Mouse (Mus musculus): ENCODE data around the gene Spata13.

Gene Spata13

DNA sequence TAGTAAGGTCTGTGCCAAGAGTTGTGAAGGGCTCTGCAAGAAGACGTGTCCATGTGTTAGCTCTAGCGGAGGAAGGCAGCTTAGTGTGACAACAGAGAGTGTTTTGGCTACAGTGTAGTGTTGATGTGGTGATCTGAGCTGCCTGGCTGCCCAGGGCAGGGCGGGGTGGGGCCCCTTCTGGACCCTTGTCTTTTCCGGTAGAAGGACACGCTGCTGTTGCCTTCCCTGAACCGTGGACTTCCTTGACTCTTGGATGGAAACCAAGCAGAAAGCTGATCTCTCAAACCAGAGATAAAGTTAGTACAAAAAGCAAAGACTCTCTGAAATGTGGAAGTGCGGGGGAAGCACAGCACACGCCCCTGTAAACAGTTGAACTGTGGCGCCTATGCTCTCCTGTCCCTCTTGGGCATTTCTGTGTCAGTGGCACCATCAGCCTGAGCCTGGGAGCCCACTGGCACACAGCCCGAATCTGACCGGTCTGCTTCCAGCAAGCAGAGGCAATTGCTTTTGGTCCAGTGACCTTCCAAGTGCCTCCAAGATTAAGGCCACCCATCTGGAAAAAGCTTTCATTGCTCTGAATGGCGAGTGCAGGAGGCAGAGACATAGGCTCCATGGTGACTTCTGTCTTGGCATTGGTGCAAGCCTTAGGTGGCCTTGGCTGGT, 48.7 kb downstream of the Spata13 start:
- no peak for DNase-seq (ENCODE audit: low spot score)

DNA sequence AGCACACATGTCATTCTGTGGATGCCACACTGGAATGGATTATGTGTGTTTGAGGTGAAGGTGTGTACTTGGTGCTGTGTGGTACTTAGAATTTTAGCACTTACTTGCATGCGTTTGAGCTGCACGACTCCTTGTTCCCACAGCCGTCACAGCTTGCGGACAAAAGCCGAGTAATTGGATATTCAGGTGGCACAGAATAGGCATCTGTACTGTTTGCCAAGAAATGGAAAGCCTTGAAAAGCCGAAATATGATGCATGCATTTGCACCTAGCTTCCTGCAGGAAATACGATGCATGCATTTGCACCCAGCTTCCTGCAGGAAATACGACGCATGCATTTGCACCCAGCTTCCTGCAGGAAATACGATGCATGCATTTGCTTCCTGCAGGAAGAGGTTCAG, 50.2 kb downstream of the Spata13 start:
- no peak for DNase-seq (ENCODE audit: low spot score)

DNA sequence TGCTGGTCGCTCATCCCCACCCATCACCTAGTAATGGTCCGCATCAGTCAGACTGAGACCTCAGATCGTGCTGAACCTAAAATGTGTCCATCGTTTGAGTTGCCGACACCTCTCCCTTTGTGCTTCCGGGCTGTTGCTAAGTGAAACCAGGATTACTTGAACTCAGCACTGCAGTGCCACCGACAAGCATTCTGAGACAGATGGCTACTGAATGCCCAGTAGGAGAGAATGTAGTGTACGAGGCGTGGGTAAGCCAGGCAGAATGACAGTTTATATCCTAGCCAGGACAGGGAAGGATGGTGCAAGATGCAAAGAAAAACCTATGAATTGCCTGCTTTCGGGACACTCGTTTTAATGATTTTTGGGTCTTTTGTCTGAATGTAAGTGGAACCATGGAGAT, 52.9 kb downstream of the Spata13 start:
- DNase-seq (ENCODE audit: low spot score): no peak

DNA sequence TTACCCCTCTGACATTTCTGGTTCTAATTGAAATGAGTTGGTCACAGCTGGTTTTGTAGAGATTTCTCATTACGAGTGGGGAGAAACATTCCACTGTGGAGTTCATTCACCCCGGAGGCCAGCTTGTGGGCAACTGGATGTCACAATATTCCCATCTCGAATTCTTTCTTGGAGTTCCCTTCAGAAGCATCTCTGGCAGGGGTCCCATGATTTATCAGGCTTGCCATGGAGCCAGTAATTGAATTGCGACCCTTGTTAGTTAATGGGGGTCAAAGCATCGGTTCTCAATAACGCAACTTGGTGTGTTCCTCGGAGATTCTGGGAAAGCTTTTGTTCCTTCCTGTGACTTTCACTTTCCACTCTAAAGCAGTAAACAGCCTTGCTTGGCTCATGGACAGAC, 53.4 kb downstream of the Spata13 start:
- DNase-seq (ENCODE audit: low spot score): no peak

DNA sequence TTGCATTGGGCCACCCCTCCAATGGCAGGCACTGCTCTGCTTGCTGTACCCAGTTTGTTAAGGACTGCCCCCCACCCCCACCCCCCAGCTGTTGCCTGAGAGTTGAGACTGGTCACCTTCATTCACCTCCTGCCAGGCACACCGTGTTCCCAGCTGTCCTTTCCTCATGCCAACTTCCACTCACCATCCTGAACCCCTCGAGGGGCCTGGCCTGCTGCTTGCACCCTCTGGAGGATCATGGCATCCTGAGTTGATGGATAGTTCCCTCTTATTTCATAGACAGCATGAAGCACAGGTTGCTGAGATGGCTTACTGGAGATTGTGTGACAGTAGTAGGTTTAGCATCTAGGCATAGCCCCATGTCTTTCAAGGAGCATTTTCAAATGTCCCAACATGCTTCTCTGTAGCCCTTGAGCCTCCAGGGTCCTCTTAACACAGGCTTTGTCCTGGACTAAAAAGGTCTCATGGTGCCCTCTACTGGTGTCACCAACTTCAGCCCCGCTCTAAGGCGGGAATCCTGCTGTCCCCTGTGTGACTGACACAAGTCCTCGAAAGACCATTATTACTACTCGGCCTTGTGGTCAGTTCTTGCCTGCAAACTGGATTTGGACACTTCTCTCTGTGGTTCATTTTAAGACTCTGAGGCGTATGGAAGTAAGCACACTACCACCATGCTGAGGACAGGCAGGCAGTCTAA, 54.9 kb downstream of the Spata13 start:
- no peak for DNase-seq (ENCODE audit: low spot score)

DNA sequence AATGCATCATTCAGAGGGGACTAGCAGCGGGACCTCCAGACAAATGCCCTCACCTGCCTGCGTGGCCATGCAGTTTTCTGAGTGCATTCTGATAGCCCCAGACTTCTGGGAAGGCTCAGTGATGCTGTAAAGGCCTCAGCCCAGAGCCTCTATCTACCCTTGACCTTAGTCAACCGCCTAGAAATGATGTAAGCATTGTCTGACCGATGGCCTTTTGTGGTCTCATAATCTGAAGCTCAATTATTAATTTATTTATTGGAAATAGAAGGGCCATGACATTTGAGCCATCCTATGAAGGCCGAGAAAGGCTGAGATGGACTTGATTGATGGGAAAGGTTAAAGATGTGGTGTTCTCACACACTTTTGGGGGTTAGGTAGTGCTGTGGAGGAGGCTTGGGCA, 56.0 kb downstream of the Spata13 start:
- DNase-seq (ENCODE audit: low spot score): no peak

DNA sequence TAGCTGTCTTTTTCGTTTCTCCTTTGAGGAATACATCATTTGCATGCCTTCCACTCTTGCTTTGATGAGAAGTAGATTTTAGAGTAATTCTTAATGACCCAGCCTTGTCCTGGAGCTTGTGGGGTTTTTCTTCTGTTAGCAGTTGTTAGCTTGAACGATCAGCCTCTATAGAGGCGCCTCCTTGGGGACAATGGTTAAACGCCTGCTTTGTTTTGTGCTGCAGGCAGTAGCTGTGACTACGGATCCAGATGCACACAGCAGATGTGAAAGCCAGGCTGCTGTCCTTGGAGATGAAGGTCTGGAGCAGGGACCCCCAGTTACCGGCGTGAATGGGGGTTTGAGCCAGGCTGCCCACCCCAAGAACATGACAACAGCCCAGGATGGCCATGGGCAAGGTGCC, 56.8 kb downstream of the Spata13 start:
- no peak for DNase-seq (ENCODE audit: low spot score)

DNA sequence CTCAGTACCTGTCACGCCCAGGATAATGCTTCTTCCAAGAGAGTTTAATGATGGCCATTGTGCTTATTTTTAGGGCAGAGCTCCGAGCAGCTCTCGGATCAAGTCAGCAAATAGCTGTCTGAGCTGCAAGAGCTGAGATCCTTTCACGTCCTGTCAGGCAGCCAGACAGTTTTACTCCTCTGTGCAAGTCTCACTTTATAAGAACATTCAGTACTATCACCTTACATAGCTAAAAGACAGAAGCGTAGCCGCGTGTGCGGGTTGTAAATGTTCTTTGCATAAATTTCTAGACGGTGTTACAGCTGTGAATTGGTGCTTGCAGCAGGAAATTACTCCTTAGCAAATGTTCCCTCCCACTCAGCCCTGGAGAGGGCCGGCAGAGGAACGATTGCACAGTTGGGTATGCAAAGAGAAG, 59.3 kb downstream of the Spata13 start:
- no peak for DNase-seq (ENCODE audit: low spot score)

DNA sequence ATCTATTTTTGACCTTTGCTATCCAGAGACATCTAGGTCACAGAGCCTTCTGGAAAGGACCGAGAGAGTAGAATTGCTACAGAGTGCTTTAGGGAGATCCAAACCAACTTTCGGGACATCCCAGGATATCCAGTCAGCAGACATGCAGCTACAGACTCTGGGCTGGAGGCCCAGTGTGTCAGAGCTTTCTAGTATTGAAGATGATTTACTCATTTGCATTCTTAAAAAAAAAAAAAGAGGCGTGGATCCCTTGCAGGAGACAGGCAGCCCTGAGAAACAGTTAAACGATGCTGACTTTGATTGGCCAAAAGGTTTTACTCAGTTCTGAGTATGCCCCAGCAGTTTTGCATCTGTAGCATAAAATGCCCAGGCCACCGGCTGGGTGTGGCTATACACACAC, 59.9 kb downstream of the Spata13 start:
- DNase-seq (ENCODE audit: low spot score): no peak

DNA sequence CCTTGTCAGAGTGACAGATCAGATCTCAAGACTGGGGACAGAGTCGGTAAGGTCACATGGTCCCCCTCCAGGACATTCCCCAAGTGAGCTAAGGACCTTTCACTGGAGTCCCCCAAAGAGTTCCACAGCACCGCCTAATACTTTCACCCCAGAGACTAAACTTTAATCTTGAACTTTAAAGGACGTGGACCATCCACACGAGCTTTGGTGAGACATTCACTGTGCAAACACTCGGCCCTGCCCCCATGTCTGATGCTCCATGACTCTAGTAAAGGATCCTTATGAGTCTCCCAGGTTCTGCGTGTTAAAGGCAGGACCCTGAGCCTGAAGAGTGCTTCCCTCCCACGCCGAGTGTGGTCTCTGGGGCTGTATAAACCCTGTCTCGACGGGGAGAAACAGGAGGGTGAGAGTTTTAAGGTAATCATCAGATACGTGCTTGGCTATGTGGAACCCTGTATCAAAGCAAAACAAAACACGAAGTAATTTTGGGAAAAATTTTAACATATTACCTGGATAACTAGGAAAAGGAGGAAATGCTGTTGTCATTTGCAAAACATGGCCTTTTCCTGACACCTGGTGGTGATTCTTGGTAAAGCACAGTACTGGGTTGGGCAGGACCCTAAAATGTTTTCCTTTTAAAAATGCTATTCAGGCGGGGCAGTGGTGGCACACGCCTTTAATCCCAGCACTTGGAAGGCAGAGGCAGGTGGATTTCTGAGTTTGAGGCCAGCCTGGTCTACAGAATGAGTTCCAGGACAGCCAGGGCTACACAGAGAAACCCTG, 60.6 kb downstream of the Spata13 start:
- no peak for DNase-seq (ENCODE audit: low spot score)

DNA sequence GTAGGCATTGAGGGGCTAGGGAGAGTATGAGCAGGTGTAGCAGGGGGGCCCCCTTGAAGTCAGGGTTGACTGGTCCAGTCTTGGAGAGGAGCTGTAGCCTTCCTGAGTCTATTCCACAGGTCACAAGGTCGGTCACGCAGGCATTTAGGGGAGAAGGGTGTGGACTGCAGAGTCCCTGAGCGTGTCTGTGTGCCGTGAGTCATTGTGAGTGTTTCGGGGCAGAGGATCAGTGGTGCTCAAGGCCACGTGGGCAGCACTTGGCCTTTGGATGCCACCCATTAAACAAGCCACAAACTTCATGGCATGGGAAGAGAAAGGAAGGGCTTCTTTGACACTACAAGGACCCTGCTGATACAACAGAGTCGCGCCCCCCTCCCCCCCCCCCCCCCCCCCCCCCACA, 63.5 kb downstream of the Spata13 start:
- no peak for DNase-seq (ENCODE audit: low spot score)

DNA sequence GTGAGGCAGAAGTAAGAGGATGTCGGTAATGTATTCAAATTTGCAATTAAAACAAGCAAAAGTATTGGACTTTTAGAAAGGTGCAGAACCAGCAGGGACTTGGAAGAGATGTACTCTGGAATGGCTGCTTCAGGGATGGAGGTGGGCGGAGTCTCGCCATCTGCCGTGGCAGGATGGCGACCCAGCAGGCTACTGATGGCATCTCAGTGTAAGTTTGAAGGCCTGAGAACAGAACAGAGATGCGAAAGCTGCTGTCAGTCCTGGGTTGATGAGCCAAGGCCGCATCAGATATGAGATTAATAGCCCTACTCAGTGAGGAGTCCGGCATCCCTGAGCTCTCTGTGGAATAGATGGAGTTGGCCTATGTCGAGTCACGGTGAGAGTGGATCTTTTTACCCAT, 65.2 kb downstream of the Spata13 start:
- no peak for DNase-seq (ENCODE audit: low spot score)

DNA sequence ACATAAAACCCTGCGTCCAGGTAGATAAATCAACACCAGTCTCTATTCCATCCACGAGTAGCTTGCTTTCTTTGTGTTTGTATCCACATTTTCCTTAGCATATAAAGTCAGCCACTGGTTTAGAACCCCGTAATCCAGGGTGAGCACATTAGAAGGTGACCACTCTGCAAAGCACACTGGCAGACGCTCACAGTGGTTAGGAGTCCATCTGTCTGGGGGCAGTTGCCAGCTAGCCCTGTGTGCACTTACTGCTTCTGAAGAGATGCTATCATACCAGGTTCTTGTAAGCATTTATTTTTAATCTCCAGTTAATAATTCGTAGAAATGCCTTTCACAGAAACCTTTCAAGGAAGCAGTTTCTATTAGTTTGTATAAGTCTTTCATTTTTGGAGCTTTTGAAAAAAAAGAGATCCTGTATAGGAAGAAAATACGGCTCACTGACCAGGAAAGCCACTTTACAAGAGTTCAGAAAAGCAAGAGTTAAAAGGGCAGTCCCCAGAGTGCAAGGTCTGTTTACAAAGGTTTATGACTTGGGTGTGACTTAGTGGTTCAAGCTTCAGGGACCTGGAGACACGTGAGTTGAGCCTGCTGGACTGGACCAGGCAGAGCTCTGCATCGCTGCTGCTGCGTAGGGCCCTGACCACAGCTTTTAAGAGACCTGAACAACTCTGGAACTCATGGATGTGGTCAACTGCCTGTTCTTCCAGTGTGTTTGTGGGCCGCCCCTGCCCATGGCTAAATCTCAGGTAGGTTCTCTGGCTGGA, 68.8 kb downstream of the Spata13 start:
- DNase-seq (ENCODE audit: low spot score): no peak

DNA sequence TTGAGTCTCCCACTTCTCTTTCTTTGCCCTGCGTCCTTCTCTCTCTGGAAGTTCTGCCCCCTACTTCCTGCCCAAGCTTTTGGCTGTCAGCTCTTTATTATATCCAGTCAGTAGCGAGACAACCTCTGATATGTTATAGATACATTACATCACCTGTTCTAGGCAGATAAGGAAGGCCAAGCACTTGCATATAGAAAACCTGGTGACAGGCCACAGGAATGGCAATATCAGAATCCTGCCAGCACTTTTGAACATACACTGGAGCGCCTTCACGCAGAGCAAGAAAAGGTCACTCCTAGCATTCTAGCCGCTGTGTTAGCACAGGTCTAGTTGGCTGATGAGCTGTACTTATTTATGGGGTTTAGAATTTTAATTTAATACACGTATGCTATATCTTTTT, 70.7 kb downstream of the Spata13 start:
- DNase-seq (ENCODE audit: low spot score): no peak

DNA sequence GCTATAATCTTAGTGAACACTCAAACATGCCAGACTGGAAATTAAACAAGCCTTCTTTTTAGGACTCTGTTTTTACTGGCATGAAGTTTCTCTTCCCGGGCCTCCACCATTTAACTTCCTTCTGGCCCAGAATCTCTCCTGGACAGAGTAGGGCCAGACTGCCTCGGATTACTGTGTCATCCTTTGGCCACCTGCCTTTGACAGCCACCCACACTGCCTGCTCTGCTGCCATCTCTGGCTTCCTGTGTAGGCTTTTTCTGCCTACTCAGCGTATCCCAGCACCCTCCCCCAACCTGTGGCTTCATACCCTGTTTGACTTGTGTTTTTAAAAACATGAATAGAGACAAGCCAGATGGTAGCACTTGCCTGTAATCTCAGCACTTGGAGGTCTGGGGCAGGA, 71.2 kb downstream of the Spata13 start:
- DNase-seq (ENCODE audit: low spot score): no peak

DNA sequence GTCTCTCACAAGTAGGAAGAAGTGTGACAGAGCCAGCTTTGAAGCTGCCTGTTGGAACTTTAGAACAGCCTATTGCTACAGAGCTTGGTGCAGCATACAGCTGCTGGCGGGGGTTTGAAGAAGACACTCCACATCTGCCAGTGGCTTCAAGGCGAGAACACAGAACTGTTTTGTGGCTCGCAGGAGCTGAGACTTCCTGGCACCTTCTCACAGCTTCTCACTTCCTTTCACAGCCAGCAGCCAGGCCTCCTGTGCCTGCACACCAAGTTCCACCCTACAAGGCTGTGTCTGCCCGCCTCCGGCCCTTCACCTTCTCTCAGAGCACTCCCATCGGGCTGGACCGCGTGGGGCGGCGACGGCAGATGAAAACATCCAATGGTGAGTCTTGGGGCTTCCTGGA, 75.4 kb downstream of the Spata13 start:
- DNase-seq (ENCODE audit: low spot score): no peak

DNA sequence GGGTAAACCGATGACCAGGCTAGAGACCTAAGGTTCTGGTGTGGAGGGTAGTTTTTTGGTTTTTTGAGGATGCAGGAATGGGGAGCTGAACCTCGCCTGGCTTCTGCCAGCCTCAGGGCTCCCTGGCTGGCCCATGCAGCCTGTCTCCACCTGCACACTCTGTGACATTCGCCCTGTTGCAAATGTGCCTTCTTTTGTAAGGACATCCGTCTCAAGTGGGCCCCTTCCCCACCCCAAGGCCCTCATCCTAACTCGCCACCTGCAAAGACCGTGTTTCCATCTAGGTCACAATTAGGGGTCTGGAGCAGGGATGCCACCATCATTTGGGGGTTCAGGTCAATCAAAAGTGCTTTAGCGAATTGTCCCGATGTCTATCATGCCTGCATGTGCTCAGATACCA, 75.9 kb downstream of the Spata13 start:
- no peak for DNase-seq (ENCODE audit: low spot score)

DNA sequence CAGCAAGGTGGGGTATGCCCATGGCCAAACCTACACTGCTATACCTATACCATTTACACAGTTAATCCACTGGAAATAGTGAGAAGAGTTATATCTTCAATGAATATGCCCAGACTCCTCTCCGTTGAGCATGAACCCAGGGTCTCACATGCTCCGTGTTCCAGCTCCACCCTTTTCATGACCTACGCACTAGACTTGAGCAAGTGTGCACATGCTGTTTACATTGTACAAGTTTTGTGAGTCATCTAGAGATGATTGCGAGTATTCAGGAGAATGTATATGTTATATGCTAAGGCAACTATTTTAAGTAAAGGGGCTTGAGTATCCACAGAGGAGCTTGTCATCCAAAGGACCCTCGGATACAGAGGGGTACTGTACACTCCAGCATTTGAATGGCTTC, 77.4 kb downstream of the Spata13 start:
- DNase-seq (ENCODE audit: low spot score): no peak

DNA sequence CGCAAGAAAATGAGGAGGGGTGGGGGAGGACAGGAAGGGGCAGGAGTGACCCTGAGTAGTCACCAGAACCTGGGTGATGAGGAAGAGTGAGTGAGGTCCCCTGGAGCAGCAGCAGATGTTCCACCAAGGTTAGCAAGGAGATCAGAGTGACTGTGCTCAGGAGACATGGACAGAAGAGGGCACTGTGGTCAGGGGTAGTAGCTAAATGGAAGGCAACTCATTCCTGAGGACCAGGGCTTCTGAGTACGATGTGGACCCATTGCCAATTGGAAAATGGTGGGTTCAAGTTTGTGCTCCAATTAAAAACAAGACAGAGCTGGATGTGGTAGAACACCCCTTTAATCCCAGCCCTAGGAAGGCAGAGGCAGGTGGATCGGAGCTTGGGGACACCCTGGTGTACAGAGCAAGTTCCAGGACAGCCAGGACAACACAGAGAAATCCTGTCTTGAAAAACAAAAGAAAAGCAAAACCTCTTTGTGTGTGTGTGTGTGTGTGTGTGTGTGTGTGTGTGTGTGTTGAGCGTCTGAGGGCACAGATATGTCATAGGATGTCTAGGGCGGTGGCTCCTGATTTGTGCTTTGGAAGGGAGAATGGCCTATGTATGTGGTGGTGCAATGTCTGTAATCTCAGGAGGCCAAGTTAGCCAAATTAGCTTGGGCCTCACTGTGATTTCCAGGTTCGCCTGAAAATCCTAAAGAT, 77.9 kb downstream of the Spata13 start:
- no peak for DNase-seq (ENCODE audit: low spot score)

DNA sequence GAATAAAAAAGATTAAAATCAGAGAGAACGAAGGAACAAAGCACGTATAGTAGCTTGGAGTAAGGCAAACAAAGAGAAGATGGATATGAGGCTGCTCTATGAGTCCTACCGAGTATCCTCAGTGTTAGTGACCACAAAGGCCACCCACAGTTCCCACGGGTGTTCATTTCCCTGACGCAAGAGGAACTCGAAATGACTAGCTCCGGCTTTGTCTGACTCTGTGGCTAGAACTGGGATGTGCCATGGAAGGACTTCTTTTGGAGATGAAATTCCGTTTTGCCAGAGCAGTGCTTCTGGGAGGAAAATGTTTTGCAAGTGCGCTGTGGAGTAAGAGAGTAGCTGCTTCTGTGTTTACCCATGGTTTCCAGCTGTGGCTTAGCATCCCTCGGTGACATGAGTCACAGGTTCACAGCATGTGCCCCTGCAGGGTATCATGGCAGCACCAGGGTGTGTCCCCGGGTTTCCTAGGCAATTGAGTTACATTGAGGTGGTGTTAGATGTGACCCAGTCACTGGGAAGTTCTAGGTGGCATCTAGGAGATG, 78.6 kb downstream of the Spata13 start:
- DNase-seq (ENCODE audit: low spot score): no peak

DNA sequence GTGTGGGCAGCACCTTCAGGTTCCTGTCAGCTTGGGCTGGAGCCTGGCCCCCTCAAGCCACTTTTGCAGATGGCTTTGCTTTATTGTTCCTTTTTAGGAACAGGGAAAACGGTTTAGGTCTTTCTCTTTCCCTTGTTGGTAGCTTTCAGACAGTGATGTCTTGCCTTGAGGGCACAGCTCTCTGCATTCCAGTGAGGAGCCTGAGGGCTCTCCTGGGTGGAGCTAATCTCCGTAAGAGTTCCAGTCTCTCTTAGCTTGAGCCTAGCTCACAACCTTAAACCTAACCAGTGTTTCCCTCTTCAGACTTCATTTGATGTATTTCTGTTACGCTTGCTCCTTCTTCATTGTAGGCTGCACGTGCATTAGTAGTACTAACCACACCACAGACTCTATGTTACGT, 81.9 kb downstream of the Spata13 start:
- DNase-seq (ENCODE audit: low spot score): no peak

DNA sequence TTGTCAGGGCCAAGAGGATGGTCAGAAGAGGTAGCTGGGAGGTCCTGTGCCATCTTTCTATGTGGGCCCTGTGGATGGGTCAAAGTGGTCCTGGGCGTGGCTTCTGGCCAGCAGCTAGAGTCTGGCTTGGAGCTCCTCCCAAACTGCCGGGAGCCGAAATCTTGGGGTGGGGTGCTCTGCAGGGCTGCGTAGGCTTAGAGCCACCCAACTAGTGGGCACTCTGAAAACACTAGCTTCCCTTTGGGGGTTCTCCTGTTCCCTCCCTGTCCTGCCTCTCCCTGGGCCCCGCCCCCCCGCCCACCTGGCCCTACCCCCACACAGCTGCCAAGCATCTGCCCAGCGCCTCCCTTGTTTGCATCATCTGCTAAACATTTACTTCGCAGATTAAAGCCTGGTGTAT, 87.5 kb downstream of the Spata13 start:
- DNase-seq (ENCODE audit: low spot score): no peak

Data from urinary bladder, postnatal 10 days (tissue).